ENCODE assay signal across 18 mouse cellular contexts in genomic region chr4:84752613-84753185, GRCm38 (mm10).
DNase-seq lines count a peak whose midpoint lies in the region; ATAC-seq and TF ChIP-seq lines count a peak whose summit lies in the region.
"Had no signal": no experiment of that assay in that cellular context is flagged by ENCODE, and none has a peak within 500 bp of the region (broad histone marks: within the 10 kb centered on the region; RNA-seq: fewer than 3 reads in every experiment).

No protein-coding gene starts in this region.

- no peak for ATAC-seq in heart, embryonic 11.5 days (replicated peaks; ENCODE audit: insufficient number of reproducible peaks, low FRiP score, low TSS enrichment)
- ATAC-seq in stomach, postnatal 0 days (ENCODE audit: low FRiP score, low TSS enrichment): no peak
- no peak for ATAC-seq in hindbrain, embryonic 13.5 days (ENCODE audit: low FRiP score)
- ATAC-seq: CD4-positive, CD25-positive, alpha-beta regulatory T cell, adult 4 months; intestine, postnatal 0 days had no signal

- no peaks in the 10 kb centered on the region for H3K27me3 ChIP-seq in heart, embryonic 11.5 days (ENCODE audit: control insufficient read depth, insufficient read depth, low read length)
- no peaks in the 10 kb centered on the region for H3K27me3 ChIP-seq in stomach, postnatal 0 days (ENCODE audit: control insufficient read depth, insufficient read depth, low read length)
- no peaks in the 10 kb centered on the region for H3K27me3 ChIP-seq in hindbrain, embryonic 13.5 days
- H3K27me3 ChIP-seq: hindbrain, embryonic 12.5 days; midbrain, embryonic 12.5 days had no signal

- no peak overlapping the region for H3K4me3 ChIP-seq in heart, embryonic 11.5 days (ENCODE audit: low read depth, low read length)
- no peak overlapping the region for H3K4me3 ChIP-seq in stomach, postnatal 0 days (ENCODE audit: low read depth, low read length)
- no peak overlapping the region for H3K4me3 ChIP-seq in hindbrain, embryonic 13.5 days
- H3K4me3 ChIP-seq: erythroblast, embryonic 14.5 days; hindbrain, embryonic 12.5 days; layer of hippocampus, adult 2 months; limb, embryonic 15.5 days; midbrain, embryonic 12.5 days had no signal

- no peak for TF ChIP-seq CTCF in stomach, postnatal 0 days (IDR thresholded peaks at IDR 0.05; ENCODE audit: low read depth)

- WGBS in heart, embryonic 11.5 days (ENCODE audit: insufficient replicate concordance): 55% methylated on average over 8 of the region's 8 CpGs
- WGBS in stomach, postnatal 0 days: 39% methylated on average over 8 of the region's 8 CpGs
- WGBS in hindbrain, embryonic 13.5 days: 76% methylated on average over 8 of the region's 8 CpGs

- no peaks in the 10 kb centered on the region for H3K4me1 ChIP-seq in heart, embryonic 11.5 days (ENCODE audit: control insufficient read depth, insufficient read depth, low read length)
- H3K4me1 ChIP-seq in stomach, postnatal 0 days (replicated peaks; ENCODE audit: control insufficient read depth, insufficient read depth): 0 out of 2 replicates have a peak, but pooled peaks cover 2% of the 10 kb centered on the region
- H3K4me1 ChIP-seq in hindbrain, embryonic 13.5 days (replicated peaks): no peaks in the 10 kb centered on the region
- H3K4me1 ChIP-seq: hindbrain, embryonic 12.5 days; limb, embryonic 15.5 days; midbrain, embryonic 12.5 days had no signal

- H3K9ac ChIP-seq in heart, embryonic 11.5 days (ENCODE audit: low read depth, low read length): no peak overlapping the region
- no peak overlapping the region for H3K9ac ChIP-seq in stomach, postnatal 0 days (ENCODE audit: low read length)
- H3K9ac ChIP-seq in hindbrain, embryonic 13.5 days: no peak overlapping the region
- H3K9ac ChIP-seq: hindbrain, embryonic 12.5 days; limb, embryonic 15.5 days; midbrain, embryonic 12.5 days had no signal

- TF ChIP-seq EP300 in stomach, postnatal 0 days (optimal IDR thresholded peaks at IDR 0.05): no peak

- no peaks in the 10 kb centered on the region for H3K36me3 ChIP-seq in heart, embryonic 11.5 days (ENCODE audit: control insufficient read depth, insufficient read depth, low read length)
- H3K36me3 ChIP-seq in stomach, postnatal 0 days (ENCODE audit: control insufficient read depth, insufficient read depth, low read length): no peaks in the 10 kb centered on the region
- no peaks in the 10 kb centered on the region for H3K36me3 ChIP-seq in hindbrain, embryonic 13.5 days
- H3K36me3 ChIP-seq: hindbrain, embryonic 12.5 days; limb, embryonic 15.5 days; midbrain, embryonic 12.5 days had no signal

- intact Hi-C loops in heart, postnatal 25 days (cut with DNase I): no loop called here

- peak; percentile 1 for DNase-seq in heart, adult 8-10 months (ENCODE audit: low spot score)
- DNase-seq in urinary bladder, postnatal 14 days (ENCODE audit: low spot score): peak; percentile 4
- DNase-seq in urinary bladder, postnatal 10 days (ENCODE audit: low spot score): no peak
- DNase-seq in heart, postnatal 25 days (ENCODE audit: low spot score): peak; percentile 2
- no peak for DNase-seq in stomach, postnatal 0 days (ENCODE audit: low spot score)
- DNase-seq in right cerebral cortex, adult 18-20 months: no peak
- DNase-seq: gastrocnemius, postnatal 25 days; right cerebral cortex, postnatal 4 days; thymus, postnatal 36 days had no signal

- H3K27ac ChIP-seq in heart, embryonic 11.5 days (ENCODE audit: low read depth, low read length): no peak overlapping the region
- H3K27ac ChIP-seq in stomach, postnatal 0 days (replicated peaks): peak overlapping the region; percentile 56; the same call in 1 of the 2 replicates
- H3K27ac ChIP-seq in hindbrain, embryonic 13.5 days: no peak overlapping the region
- H3K27ac ChIP-seq: hindbrain, embryonic 12.5 days; layer of hippocampus, adult 2 months; limb, embryonic 15.5 days; midbrain, embryonic 12.5 days had no signal

- no peaks in the 10 kb centered on the region for H3K9me3 ChIP-seq in heart, embryonic 11.5 days (replicated peaks; ENCODE audit: control insufficient read depth, low read length)
- H3K9me3 ChIP-seq in stomach, postnatal 0 days (ENCODE audit: control insufficient read depth, low read length): no peaks in the 10 kb centered on the region
- H3K9me3 ChIP-seq in hindbrain, embryonic 13.5 days: no peaks in the 10 kb centered on the region
- H3K9me3 ChIP-seq: hindbrain, embryonic 12.5 days; limb, embryonic 15.5 days; midbrain, embryonic 12.5 days had no signal

- H3K4me2 ChIP-seq in heart, embryonic 11.5 days: no peak overlapping the region
- no peak overlapping the region for H3K4me2 ChIP-seq in stomach, postnatal 0 days (replicated peaks; ENCODE audit: low read depth)
- H3K4me2 ChIP-seq in hindbrain, embryonic 13.5 days: no peak overlapping the region
- H3K4me2 ChIP-seq: hindbrain, embryonic 12.5 days; limb, embryonic 15.5 days; midbrain, embryonic 12.5 days had no signal

Comparison
In these comparisons a context has a peak if more than half of its experiments do, and no peak if none do; other contexts are left out.
1. DNase-seq: peak in heart, adult 8-10 months (single experiment), urinary bladder, postnatal 14 days (single experiment) and heart, postnatal 25 days (single experiment); none in urinary bladder, postnatal 10 days (single experiment), stomach, postnatal 0 days (single experiment) and right cerebral cortex, adult 18-20 months (single experiment).